Mouse (Mus musculus) lung, postnatal 0 days (tissue): ENCODE measurements around the gene Dynlt1f.
"Not testable (repeated sequence)": the region's sequence is repeated elsewhere in the genome, so short reads cannot be mapped to it uniquely, and the experiment has no call there.

Experiments
- CTCF ChIP-seq: IDR thresholded peaks from 2 replicates; pipeline ENCODE4 v1.5.1; 2016; ENCODE audit warnings: antibody characterized with exemption, mild to moderate bottlenecking
- EP300 ChIP-seq: IDR thresholded peaks from 2 replicates; pipeline ENCODE4 v1.6.1; 2016; ENCODE audit warnings: antibody characterized with exemption, mild to moderate bottlenecking, control low read depth

- not testable (repeated sequence) for TF ChIP-seq CTCF, EP300
Measured at GRCm38 (mm10) chr17:6656471-6656870, 771 bp upstream of the Dynlt1f start.
